Mouse (Mus musculus): ENCODE results near the gene Rsrc2.
"Not testable (repeated sequence)": the region's sequence is repeated elsewhere in the genome, so short reads cannot be mapped to it uniquely, and the experiment has no call there.

Rsrc2 gene

DNA sequence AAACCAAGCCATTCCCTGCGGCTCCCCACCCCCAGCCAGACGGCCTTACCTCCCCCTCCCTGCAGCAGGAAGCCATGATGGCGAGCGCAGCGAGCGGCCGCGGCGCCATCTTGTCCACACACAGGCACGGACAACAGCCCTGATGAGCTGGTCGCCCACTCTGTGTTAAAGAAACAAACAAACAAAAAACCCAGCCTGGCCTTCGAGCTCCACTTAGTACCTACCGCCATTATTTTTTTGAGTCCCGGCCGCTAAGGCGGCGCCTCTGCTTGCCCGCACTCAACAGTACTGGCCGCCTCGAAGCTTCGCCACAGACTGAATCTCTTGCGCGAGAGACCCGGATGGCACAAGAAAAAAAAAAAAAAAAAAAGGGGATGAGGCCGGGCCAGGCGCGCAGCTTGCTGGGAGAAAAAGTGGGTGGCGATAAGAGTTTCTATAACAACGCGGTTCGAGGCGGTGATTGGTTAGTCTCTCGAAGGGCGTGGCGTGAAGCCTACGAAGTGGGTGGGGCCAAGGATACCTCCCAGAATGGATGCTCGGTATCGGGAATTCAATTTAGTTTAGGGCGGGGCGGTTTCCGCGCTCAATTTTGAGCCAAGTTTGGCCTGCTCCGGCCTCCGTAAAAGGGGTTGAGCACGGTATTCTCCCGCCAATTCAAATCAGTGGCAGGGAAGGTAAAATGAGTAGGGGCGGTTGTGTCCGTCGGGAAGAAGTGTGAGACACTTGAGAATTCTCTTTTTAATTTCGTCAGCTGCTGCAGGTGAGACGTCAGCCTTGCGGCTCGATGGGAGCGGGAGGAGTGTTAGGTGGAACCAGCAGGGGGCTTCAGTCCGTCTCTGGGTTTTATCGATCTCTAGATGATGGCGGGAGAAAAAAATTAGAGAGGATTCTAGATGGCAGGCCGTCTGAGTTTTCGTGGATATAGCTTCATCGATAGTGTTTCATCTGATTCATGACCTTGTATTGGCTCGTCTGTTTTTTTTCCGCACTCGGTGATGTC lies at the start of gene Rsrc2, which contains the start of gene Kntc1:
Gene Rsrc2, minus strand, starts transcription at position 350 of the 1,000 bp plus-strand sequence.
Gene Kntc1, plus strand, starts transcription at position 652 of the 1,000 bp plus-strand sequence.
- peak; percentile 99 for DNase-seq

DNA sequence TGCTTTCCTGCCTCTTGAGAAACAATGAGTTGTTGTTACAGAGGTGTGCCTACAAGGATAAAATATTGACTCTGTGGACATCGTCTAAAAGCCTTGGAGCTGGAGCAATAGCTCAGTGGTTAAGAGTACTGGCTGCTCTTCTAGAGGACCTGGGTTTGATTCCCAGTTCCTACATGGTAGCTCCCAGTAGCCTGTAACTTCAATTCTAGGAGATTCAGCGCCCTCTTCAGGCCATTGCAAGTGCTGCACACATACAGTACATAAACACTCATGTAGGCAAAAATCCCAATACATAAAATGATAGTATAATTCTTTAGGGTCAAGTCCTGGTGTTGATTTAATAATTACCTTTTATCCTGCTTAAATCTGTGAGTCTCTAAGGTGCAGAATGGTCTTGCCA lies 43.9 kb upstream of the Rsrc2 start:
- DNase-seq: no peak

DNA sequence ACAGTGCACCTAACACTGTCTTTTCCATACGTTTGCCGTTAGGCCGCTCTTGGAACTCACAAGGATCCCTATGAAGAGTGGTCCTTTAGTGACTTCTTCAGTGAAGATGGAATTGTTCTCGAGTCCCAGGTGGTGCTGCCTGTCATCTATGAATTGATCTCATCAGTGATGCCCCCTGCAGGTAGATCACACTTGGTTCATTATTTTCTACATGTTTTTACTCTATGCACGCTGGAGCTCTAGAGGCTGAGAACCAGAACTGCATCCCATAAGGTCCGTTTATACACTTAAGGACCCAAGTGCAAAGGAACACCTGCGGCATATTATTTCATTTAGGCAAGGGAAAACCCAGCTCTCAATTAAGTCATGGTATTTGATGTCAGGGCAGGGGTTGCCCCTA lies 39.8 kb upstream of the Rsrc2 start:
- no peak for DNase-seq

DNA sequence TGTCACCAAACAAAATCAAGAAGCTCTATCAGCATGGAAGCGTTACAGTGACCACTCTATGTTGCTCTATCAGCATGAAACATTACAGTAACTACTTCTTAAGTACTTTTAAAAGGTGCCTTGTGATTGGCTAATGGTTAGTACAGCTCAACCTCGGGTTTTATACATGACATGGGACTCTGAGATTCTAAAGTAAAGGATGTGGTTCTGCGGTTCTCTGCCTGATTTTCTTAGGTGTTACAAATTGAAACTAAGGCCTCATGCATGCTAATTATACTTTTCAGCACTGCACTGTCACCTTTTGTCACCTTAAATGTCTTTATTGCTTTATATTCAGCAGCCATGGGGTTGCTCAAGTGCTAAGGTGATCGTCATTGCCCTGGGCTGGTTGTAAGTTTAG lies 32.6 kb upstream of the Rsrc2 start:
- DNase-seq: no peak

DNA sequence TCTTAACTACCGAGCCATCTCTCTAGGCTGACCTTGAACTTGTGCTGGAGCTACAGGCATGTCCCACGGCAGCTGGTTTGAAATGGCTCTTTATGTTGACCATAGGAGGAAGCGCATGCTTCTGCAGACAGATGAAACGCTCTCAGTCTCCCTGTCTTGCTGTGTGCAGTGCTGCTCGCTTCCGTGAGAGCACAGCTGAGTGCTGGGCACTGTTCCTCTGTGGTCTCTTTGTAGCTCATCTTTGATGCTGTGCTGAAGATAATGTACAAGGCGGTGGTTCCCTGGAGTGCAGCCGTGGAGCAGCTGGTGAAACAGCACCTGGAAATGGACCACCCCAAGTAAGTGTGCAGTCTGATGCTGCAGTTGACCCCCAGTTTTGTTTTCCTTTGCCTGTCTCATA lies 31.5 kb upstream of the Rsrc2 start:
- no peak for DNase-seq

DNA sequence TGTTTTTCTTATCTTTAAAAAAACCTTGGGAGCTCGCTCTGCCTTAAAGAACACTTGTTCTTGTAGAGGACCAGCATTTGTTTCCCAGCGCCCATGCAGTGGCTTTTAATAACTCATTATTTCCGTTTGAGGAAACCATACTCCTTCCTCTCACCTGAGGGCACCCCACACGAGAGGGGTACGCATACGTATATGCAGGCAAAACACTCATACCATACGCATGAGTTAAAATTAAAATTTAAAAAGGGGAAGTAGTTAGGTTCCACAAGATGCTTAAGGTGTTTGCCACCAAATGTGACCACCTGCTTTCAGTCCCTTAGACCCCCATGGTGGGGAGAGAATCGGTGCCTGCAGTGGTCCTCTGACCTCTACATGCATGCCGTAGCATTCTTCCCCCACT lies 24.2 kb upstream of the Rsrc2 start:
- DNase-seq: no peak

DNA sequence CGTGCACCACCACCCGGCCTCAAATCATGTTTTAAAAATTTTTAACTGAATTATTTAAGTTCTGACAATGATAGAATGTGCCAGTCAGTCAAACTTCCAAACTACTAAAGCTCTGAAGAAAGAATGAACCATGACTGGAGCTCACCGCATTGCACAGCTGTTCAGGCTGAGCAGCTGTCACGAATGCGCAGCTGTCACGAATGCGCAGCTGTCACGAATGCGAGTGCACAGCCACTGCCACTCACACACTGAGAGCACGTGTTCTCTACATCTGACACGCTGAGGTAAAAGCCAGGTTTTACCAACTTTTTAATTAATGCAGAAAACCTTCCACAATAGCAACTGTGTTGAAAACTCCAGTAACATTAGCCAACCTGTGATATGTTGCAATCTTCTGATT lies 17.2 kb upstream of the Rsrc2 start:
- not testable (repeated sequence) for DNase-seq

DNA sequence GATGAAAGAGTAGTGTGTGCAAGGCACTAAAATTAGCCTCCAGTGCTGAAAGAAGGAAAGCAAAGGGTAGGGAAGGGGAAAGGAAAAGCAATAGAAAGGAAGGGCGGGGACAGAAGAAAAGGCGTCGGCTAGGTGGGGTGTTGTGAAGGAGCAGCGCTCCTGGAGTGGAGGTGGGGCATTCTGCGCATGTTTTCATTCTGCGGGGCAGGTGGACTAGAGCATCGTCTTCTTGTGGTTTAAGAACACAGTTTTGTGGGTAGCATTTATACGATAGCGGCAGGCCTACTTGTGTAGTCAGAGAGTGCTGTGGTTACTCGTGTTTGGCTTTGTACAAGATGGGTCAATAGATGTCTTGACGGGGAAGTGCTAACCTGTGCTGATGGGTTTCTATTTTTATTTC lies 16.3 kb upstream of the Rsrc2 start:
- DNase-seq: no peak

DNA sequence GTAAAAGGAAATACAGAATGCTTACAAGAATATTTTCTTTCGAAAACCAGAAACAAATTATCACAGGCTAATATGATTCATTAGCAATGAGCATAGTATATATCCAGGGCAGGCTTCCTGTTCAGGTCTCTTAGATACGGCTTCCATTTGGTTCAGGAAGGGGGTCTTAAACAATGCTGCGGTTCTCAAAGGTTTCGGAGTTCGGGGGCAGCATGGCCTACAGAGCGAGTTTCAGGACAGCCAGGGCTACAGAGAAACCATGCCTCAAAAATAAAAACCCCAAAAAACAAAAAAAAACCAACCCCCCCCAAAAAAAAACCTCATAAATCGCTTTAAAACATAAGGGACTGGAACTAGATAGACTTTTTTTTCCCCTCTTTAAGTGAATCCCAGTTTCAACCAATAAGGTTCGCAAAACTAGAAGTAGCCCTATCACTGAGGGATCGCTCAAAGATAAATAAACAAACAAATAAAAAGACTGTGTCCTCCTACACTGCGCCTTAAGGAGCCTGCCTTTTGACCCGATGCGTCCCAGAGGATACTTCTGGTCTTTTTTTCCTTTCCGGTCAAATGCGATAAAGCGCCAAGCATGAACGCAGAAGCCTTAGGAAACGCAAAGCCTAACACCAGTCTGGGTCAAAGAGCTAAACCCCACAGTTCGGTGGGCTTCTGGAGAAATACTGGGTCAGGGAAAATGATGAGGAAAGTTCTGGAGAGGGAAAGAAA lies 712 bp downstream of the Rsrc2 start:
- DNase-seq: no peak

DNA sequence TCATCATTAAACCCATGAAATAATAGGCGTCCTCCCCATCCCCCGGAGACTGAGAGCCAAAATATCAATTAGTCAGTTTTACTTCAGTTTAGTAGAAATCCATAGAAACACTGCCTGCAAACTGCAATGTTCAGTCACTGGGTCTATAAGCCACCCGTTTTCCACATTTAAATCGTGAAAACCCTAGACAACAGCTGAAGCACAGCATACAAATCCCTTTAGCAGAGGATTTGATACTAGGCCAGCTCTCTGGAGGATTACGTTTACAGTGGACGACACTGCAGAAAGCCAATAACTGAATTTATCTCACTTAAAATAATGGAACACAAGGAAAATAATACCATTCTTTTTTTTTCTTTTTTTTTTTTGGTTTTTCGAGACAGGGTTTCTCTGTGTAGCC lies 1.6 kb downstream of the Rsrc2 start:
- no peak for DNase-seq

DNA sequence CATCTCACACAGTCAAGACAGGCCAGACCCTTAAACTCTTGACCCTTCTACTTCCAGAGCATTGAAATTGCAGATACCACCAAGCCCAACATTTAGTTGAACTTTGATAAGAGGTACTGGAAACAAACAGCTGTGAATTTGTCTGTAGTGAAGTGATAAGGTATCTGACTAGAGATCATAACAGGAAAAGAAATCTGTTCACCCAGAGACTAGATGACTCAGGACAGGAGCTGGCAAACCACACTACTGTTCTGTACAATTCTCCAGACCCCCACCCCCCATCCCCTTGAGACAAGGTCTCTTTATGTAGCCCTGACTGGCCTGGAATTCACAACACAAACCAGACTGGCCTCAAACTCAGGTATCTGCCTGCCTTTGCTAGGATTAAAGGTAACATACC lies 3.0 kb downstream of the Rsrc2 start:
- no peak for DNase-seq

DNA sequence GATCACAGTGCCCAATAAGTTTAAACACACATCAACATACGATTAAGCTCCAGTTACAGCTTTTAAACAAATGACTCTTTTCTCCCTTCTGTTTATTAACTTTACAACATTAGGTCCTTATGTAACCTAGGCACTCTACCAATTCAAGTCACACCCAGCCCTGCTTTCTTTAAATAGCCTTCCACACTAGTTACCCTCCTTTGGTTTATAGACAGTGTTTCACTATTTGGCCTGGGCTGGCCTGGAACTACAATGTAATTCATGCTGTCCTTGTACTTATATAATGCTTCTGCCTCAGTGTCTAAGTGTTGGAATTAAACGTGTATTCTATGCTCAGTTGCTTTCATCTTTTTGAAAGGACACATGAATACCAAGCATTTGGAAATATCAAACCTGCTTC lies 4.9 kb downstream of the Rsrc2 start:
- no peak for DNase-seq

DNA sequence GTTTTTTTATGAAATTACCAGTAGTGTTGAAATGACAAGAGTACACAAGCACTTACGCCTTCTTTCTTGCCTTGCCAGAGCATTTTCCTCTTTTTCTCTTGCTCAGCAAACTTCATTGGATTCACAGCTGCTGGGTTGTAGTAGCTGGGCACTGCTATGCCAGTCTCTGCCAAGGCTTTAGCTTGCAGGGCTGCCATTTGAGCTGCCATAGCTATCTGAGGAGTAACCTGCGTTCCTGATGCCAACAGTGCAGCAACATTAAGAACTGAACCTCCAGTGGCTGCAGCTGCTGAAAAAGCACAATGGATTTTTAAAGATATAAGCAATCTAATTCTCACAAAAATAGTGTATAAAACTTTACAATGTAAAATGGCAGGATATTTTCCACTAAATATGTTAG lies 18.2 kb downstream of the Rsrc2 start:
- no peak for DNase-seq

DNA sequence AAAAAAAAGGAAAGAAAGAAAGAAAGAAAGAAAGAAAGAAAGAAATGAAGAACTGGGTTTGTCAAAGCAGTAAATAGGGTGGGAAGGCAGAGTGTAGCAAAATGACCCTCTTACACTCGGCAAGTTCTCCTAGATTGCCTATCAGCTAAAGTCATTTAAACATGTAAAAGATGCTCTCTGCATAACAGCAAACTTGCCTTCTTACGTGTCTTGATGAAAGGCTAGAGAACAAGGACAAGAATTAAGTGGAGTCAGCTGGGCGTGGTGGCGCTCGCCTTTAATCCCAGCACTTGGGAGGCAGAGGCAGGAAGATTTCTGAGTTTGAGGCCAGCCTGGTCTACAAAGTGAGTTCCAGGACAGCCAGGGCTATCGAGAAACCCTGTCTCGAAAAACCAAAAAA lies 25.4 kb downstream of the Rsrc2 start:
- DNase-seq: not testable (repeated sequence)

DNA sequence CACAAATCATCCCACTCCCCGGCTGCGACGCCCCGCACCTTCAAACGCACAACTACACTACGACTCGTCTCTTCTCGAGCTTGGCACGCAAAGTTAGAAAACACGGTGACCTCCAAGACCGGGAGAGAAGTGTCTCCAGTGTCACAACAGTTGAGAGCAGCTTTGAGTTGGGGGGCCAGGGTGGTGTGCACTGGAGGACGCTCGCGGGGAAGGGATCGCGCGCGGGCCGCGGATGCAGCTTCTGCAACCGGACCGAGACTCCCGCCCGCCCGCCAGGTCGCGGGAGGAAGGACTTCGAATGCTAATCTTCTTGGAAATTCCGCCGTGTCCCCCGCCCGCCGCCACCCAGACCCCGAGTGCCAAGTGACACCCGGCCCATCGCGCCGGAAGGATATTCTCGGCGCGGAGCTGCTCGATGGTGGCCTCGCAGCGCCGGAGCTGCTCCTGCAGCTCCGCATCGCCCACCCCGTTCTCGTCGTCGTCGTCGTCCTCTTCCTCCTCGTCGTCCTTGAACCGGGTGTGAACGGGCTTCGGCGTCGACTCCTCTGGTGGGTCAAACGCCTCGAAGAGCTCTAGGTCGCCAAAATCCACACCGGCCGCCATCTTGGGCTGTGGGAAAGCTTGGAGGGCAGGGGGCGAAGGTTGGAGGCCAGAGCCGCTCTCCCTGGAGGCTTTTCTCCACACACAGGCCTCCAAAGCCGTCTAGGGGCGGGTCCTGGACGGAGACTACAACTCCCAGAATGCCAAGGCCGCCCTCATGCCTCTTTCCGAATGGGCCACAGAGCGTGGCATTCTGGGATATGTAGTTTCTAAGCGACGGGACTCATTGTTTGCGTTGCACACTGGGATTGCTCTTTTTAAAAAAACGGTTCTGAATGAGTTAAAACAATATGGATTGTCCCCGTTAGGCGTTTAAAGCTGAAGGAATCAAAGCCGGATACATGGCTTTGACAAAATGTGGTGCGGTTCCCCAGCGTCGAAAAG lies 28.6 kb downstream of the Rsrc2 start, which contains the start of gene Zcchc8:
Gene Zcchc8, minus strand, starts transcription at position 773 of the 984 bp plus-strand sequence.
- DNase-seq: peak; percentile 93 to 96

DNA sequence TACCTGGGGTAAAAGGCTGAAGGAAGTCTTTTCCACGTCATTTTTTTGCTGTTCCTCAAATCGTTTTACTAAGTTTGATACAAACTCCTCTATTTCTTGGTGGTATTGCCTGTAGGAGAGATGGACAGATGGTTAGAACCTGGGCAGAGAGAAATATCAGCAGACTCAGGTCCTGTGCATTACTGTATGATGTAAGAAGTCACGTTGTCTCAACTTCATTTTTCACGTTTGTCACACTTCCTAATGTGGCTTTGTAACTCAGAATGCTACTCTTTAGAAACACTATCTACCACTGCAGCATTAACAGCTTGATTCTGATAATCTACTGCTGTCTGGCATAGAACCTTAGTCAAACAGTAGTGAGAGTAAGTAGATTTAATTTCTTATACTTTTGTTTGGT lies 34.6 kb downstream of the Rsrc2 start:
- no peak for DNase-seq

DNA sequence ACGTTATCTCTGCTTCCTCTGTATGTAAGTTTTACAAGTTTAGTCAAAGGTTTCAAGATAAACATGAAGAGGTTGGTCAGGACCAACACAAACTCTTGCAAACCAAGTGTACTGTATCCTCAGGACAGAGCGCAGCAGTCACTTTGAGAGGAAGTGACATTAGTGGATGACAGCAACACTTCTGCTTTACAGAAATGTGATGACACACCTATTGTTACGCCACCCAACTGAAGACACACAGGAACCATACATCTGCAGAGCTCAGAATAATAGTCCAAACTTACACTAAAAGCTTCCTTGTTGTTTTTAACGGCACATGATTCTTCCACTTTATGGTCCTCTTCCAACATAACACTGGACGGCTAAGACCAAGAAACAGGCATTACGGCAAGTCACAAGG lies 35.4 kb downstream of the Rsrc2 start:
- no peak for DNase-seq

DNA sequence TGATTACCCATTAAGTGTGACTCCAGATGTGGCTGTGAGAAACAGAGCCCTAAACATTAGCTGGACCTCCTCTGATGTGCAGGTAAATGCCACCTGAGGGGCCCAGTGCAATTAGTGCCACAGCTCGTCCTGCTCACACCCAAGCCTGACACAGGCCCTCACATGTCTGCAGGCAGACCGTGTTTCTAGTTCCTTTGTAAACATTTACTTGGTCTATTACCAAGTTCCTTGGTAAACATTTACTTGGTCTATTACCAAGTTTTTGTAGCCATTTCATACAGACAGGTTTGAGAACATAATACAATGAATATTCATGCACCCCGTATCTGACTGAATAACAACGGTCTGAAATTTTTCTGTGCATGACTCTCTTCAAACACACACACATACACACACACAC lies 39.6 kb downstream of the Rsrc2 start:
- DNase-seq: no peak

DNA sequence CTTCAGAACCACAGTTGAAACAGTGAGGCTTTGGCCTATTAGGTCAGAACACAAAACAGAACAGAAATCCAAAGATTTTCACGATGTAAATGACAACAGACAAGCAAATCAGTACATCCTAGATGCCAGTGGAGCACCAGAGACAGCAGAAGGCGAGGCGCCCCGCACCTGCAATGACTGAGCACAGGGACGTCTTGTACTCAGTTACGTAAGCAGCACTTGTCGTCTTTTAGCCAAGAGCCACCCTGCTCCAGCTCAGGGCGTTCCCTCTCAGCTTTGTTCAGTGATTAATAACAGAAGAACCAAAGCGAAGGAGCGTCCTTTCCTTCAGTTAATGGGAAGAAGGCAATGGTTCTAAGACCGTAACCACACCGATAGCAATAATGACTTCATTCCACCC lies 40.6 kb downstream of the Rsrc2 start:
- no peak for DNase-seq

DNA sequence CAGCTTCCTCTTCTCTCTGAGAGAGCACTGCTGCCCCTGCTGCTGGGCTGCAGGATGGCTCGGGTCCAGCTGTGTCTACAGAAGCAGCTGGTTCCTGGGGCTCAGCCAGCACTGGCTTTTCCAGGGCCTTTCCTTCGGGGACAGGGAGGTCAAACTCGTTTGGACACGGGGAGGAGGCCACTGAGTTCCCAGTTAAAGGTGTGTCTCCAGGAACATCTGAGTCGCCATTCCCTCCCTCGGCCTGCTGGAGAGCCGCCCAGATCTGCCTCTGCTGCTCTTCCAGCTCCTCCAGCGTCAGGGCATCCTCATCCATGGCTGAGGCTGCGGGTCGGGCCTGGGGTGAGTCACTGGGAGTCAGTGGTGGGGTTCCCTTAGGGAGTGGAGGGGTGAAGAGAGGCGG lies 48.6 kb downstream of the Rsrc2 start:
- peak; percentile 71 to 80 for DNase-seq

DNA sequence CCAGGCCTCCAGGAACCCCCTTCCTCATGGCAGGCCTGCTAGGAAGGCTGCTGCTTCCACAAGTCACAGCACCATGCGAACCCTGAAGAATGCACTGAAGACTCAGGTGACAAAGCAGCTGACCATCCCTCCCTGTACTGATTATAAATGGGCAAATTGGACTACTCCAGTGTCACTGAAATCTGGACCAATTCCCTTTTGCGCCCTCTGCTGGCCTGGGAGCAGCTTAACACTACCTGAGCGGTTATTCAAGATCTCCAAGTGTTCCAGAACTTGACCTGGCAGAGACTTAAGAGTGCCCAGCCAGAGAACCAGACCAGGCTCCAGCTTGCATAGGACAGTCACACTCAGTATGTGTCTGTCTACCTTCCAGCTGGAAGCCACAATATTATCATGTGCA lies 50.0 kb downstream of the Rsrc2 start:
- DNase-seq: peak; percentile 84 to 85

DNA sequence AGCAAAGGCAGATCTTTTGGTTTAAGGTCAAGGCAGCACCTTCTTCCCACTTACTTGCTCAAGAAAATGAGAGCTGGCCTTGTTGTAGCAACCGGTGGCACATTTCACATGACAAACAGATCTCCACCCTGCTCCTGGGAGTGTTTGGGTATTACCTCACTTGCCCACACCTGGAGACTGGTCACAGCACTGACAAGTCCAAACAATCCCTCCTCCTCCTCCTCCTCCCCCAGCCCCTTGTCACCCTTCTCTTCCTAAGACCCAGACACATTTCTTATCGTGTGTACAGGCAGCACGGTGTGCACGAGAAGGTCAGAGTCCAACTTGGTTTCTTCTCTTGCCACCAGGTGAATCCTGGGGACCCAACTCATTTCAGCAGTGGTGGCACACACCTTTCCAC lies 52.3 kb downstream of the Rsrc2 start:
- no peak for DNase-seq

DNA sequence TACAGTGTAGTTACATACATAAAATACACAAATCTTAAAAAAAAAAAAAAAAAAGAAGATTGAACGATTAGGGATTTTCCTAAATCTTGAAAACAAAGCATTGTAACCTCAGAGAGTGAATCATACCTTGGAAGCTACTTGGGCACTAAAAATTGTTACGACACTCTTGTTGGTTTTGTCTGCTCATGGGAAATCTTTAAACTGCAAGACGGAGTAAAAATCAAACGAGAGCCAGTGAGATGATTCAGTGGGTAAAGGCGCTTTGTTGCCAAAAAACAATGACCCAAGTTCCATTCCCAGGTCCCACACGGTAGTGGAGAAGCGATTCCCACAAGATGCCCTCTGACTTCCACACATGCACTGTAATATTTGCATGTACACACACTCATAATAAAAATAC lies 53.0 kb downstream of the Rsrc2 start:
- DNase-seq: no peak

All from kidney, postnatal 4 days (tissue).